Mouse (Mus musculus) c-Kit-positive CD71-negative TER-119-negative erythroid progenitor cells, embryonic 14.5 days (primary cell): ENCODE measurements around the gene Bmp2k.

Experiments
- DNase-seq: peaks from one replicate; pipeline ENCODE4 v3.0.0-alpha.2; 2013; ENCODE audit warnings: low read depth

Gene Bmp2k

GRCm38 (mm10) chr5:96972474-96973130 is 24.9 kb upstream of the Bmp2k start:
- no peak for DNase-seq

DNA sequence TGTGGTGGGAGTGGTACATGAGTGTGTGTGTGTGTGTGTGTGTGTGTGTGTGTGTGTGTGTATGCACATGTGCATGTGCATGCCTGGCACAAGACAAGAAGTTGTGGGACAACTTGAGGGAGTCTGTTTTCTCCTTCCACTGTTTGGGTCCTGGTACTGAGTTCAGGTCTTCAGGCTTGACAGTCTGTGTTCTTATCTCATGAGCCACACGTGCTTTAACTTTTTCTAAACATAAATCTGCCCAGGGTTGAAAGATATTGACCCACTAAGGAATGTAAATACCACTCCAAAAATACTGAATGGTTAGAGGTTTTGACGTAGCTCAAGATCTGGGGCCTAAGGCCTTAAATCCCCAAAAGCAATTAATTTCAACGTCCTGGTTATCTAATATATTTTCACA is 23.8 kb upstream of the Bmp2k start:
- DNase-seq, result no peak

DNA sequence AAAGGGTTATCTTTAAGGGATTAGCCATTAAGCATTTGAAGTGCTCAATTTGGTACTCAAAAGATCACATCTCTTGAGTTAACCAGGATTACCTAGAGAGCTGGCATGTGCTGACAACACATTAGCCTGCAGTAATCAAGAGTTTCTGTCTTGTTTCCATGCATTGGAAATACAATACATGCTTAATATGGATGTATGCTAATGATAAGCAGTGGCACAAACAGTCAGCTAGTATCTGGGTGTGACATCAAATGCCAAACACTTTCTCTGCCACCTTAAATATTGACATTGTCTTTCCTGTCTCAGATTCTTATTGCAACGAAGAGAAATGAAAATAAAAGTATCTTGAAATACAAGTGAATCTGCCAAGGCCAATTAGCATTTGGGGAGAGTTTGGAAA is 22.8 kb upstream of the Bmp2k start:
- no peak for DNase-seq

DNA sequence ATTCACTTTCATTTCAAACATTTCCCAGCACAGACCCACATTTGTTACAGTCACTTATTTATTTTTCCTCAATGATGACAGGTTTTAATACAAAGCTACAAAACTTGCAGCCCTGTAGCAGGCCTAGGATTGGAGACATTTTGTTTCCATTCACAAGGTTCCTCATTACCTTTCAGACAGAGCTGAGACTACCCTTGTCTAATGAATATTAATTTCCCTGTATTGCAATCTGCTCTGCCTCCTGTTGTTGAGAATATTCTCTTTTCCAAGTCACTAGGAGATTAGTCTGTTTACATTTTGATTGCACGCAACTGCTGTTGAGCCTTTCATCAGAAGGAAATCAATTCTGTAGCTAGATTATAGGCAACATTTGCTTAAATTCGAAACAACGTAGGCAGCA is 22.4 kb upstream of the Bmp2k start:
- no peak for DNase-seq

DNA sequence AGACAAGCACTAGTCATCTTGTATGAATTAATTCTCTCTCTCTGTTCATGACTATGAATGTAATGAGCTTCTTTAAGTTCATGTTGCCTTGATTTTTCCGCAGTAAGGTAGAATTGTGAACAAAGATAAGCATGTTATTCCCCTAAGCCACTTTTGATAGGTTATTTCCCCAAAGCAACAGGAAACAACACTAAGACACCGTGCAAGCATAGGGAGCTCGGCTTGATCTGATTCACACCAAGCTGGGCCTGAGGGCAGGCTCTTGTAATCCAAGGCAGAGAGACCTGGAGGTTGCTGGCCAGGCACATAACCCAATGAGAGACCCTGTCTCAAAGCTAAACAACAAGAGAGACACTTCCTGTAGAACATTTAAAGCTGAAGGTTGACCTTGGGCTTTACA is 21.3 kb upstream of the Bmp2k start:
- DNase-seq, result no peak

GRCm38 (mm10) chr5:96979296-96980007 is 18.0 kb upstream of the Bmp2k start:
- no peak for DNase-seq

GRCm38 (mm10) chr5:96980008-96980634 is 17.4 kb upstream of the Bmp2k start:
- DNase-seq, result no peak

GRCm38 (mm10) chr5:96981987-96982386 is 15.5 kb upstream of the Bmp2k start:
- no peak for DNase-seq

GRCm38 (mm10) chr5:96983142-96983541 is 14.3 kb upstream of the Bmp2k start:
- no peak for DNase-seq

DNA sequence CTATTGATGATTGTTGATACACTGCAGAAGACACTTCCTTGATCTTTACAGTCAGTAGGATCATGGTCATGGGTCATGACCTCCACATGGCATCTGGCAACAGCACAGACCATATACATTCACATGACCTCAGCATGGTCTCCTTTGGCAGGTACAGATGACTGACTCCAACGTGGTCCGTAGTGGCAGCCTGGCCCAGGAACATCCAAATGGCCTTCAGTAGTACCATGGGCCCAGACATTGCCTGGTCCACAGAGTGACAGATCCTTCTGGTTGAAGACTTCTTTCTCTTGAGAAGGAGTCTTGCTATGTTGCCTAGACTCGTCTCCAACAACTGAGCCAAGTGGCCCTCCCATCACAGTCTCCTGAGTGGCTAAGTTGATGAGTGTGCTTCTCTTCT is 10.6 kb upstream of the Bmp2k start:
- no peak for DNase-seq

GRCm38 (mm10) chr5:96988880-96989279 is 8.6 kb upstream of the Bmp2k start:
- no peak for DNase-seq

- no peak for DNase-seq
Measured at GRCm38 (mm10) chr5:96991156-96991555, 6.3 kb upstream of the Bmp2k start.

GRCm38 (mm10) chr5:96992651-96993050 is 4.8 kb upstream of the Bmp2k start:
- no peak for DNase-seq

GRCm38 (mm10) chr5:96993057-96993456 is 4.4 kb upstream of the Bmp2k start:
- DNase-seq, result no peak

GRCm38 (mm10) chr5:96995791-96996190 is 1.7 kb upstream of the Bmp2k start:
- no peak for DNase-seq

DNA sequence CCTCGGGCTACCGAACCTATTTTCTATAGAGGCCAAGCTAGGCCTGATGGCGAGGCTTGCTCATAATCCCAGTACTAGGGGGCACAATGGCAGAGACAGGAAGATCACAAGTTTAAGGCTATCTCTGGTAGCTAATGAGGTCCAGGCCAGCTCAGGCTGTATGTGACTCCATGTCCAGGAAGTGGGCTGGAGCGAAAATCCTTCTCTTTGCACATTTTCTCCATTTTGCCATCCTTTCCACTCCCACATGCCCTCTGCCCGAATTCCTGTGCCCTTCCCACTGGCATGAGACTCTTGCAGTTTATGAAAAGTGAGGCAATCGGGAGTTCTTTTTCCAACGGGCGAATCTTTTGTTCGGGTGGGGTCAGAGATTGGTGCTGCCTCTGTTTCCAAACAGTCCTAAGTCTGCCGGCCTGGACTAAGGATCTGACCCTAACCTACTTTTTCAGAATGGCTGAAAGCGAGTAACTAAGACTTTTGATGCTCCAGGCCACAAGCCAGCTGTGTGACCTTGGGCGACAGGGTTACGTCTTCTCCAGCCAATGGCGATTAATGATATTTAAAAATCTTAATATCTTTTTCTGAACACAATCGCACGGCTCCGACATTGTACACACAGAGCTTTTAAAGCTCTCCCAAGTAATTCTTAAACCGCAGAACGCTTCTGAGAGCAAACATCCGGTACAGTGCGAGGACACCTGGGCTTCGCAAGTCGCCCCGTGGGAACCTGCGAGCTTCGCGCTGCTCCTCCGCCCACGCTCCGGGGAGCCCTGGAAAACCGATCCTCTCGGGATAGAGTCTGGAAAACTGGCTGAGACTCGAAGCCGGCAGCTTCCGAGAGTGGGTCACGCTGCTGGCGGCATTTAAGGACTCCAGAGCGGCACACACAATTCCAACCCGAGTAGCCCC is 834 bp upstream of the Bmp2k start:
- DNase-seq, result no peak

- no peak for DNase-seq
Measured at GRCm38 (mm10) chr5:96997802-96998565, 495 bp downstream of the Bmp2k start.

DNA sequence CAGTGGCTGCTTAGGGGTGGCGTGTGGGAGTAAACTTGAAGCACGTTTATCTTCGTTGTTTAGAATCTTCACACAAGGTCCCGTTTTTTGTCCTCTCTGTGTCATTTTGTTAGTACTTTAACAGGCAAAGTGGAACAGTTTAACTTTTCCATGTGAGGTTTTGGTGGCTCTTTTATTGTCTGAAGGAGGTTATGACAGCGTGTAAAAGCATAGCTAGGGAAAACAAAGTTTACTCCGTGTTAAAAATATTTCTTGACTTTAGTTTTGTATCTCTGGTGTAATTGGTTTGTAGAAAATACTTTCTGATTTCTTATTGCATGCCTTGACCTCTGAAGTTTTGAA is 1.0 kb downstream of the Bmp2k start:
- no peak for DNase-seq

- DNase-seq, result no peak
Measured at GRCm38 (mm10) chr5:96999601-97000000, 2.1 kb downstream of the Bmp2k start.

DNA sequence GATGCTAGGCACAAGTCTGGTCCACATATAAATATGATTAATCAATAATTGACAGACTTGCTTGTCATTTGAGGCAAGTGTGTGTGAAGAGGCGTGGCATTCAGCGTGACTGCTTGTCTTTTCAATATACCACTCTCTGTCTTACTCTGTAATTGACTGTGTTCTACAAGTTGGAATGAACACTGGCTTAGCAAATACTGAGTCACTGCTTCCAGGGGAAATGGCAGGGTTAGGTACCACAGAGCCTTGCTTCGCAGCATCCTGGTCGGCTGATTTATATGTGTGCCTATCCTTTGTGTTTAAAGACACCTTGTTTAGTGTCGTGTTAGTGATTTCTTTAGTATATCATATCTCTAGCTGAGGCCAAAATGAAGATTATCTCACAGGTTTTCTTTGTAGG is 3.0 kb downstream of the Bmp2k start:
- DNase-seq, result no peak

DNA sequence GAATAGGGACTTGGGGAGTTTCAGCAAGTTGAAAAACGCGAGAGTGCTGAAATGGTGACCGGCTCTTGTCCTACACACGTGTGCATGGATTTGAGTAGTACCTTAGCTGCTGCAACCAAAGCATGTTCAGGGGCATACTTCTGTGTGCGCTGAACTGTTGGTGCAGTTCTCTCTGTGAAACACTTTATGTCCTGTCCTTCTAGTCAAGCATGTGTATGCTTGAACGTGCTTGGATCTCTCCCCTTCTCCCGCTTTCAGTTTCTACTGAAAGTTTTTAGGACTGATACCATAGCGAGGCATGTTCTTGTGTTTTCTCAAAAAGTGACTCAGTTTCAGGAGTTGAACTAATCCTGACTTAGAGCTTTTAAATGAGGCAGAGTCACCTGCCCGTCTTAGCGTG is 3.7 kb downstream of the Bmp2k start:
- no peak for DNase-seq

DNA sequence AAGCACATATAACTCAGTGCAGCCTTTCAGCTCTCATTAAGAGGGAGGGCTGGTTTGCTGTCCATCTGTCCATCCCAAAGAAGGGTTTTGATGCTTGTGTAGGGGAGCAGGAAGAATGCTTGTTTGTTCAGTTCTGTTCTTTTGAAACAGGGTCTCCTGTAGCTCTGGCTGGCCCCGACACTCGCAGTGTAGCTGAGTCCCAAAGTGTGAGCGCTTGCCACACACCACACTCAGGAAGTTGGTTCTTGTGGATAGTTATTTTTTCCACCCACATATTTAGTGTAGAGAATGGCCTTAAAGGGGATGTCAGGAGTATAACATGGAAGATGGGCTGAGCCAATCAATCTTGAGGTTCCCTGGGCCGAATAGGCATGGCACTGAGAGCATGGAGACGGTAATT is 4.1 kb downstream of the Bmp2k start:
- no peak for DNase-seq
